Mouse (Mus musculus) ES-Bruce4 (cell line): ENCODE measurements around the gene Stmn1.

Experiments
- CTCF ChIP-seq: IDR thresholded peaks from one replicate; pipeline ENCODE4 v1.8.1; 2011; ENCODE audit warnings: low read depth, low read length
- EP300 ChIP-seq: IDR thresholded peaks from 2 replicates; pipeline ENCODE4 v1.6.1; 2011; ENCODE audit warnings: low read depth, low read length; ENCODE audit not compliant: insufficient read depth
- POLR2A ChIP-seq: IDR thresholded peaks from one replicate; pipeline ENCODE4 v1.8.1; 2011; ENCODE audit warnings: low read length; ENCODE audit not compliant: insufficient read depth

GRCm38 (mm10) chr4:134432686-134433360 is 35.3 kb upstream of the Stmn1 start:
- TF ChIP-seq POLR2A: no peak
- no peak for TF ChIP-seq EP300
- no peak for TF ChIP-seq CTCF
